Mouse (Mus musculus) ES-E14 (cell line): ENCODE data around the gene Tesmin.

Experiments
- CHD2 ChIP-seq: IDR thresholded peaks from 2 replicates; pipeline ENCODE4 v1.6.1; 2014; ENCODE audit warnings: mild to moderate bottlenecking, low read depth, low read length, inconsistent platforms
- ZNF384 ChIP-seq: IDR thresholded peaks from 2 replicates; pipeline ENCODE4 v1.6.1; 2012; ENCODE audit warnings: low read depth, low read length, inconsistent platforms

DNA sequence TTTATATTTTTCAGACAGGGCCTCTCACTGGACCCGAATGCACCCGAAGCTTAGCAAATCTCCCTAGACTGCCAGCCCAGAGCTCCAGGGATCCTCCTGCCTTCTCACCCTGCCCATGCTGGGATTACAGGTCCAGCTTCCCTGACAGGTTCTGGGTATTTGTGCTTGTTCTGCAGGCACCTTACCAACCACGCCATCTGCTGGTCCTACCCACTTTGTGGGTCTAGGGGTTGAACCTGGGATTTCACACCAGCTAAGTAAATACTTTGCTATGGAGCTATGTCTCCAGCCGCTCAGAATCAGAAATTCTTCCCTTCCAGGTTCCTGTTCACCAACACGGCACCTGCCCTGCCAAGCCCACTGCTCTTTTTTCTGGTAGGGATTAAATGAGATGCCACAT, 49.3 kb downstream of the Tesmin start:
- TF ChIP-seq ZNF384 (no peak), CHD2 (no peak)
